Mouse (Mus musculus) erythroblast, embryonic 14.5 days (primary cell): Measurements from ENCODE around the gene Scg2.

Experiments used
- GATA1 ChIP-seq: IDR thresholded peaks from 2 replicates; pipeline ENCODE4 v1.6.1; 2012; ENCODE audit warnings: low read length, inconsistent platforms, mixed read lengths
- TAL1 ChIP-seq: IDR thresholded peaks from 3 replicates; pipeline ENCODE4 v1.6.1; 2012; ENCODE audit warnings: low read length, inconsistent platforms, mixed read lengths

- no peak for TF ChIP-seq GATA1
- no peak for TF ChIP-seq TAL1
Measured at GRCm38 (mm10) chr1:79450343-79451021, 10.6 kb upstream of the Scg2 start.
